Mouse (Mus musculus): ENCODE data around the gene Tmod1. TPM values are rescaled to one million over a fixed set of nuclear protein-coding genes. Genes with fewer than 3 reads are reported as not detected.

Gene Tmod1
- polyA plus RNA-seq, 1 experiment from 2014 or later: 220 TPM

DNA sequence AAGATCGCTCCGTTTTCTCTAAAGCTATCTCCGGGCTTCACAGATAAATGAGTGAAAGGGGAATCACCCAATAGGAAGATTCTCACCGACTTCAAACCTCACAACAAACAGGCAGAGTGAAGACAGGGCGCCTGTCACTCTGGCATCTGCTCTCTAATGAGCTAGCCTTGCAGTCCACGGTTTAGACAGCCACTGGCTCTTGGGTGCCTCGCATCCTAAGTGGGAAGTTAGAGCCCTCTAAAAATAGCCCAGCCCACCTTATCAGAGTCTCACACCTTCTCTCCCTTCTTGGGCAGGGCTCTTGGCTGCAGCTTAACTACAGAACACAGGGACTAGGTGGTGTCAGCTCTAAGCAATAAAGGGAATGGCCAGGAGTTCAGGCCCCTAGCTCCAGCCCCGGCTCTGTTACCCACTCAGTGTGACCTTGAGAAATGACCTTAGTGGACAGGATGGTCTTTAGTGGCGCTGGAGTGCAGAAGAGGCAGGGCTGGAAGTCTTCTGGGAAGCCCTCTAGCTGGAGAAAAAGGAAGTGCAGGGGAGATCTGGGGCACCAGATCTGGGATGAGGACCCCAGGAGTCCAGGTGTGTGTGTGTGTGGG, 2.0 kb downstream of the Tmod1 start:
- H3K9me3 ChIP-seq (ENCODE audit: control insufficient read depth, low read length): no peaks in the 10 kb centered on the region
- peaks cover 32 to 45% of the 10 kb centered on the region in 2 experiments for H3K4me1 ChIP-seq (ENCODE audit: control insufficient read depth in 2 of 2, insufficient read depth in 2 of 2, low read length in 2 of 2)
- peak overlapping the region; percentile 99 for H3K9ac ChIP-seq (ENCODE audit: low read length)
- peak overlapping the region; percentile 92 to 99 for H3K27ac ChIP-seq (replicated peaks in 1 of 2; ENCODE audit: control insufficient read depth in 1 of 2, insufficient read depth in 1 of 2, low read depth in 2 of 2, low read length in 2 of 2)
- peak overlapping the region; percentile 53 to 87 for H3K4me3 ChIP-seq (ENCODE audit: control insufficient read depth in 1 of 2, insufficient read depth in 1 of 2, low read depth in 1 of 2, low read length in 2 of 2)
- peaks cover 4% of the 10 kb centered on the region; the same call in 1 of the 2 replicates for H3K36me3 ChIP-seq (ENCODE audit: control insufficient read depth, insufficient read depth, low read length)
- no peaks in the 10 kb centered on the region for H3K27me3 ChIP-seq (ENCODE audit: control insufficient read depth, insufficient read depth, low read length)
- WGBS: 4% methylated on average over 9 of the region's 9 CpGs
- ATAC-seq (ENCODE audit: insufficient number of reproducible peaks, insufficient read depth, low FRiP score, low read depth): peak; percentile 65
- peak overlapping the region; percentile 77 for H3K4me2 ChIP-seq (ENCODE audit: low read length)

DNA sequence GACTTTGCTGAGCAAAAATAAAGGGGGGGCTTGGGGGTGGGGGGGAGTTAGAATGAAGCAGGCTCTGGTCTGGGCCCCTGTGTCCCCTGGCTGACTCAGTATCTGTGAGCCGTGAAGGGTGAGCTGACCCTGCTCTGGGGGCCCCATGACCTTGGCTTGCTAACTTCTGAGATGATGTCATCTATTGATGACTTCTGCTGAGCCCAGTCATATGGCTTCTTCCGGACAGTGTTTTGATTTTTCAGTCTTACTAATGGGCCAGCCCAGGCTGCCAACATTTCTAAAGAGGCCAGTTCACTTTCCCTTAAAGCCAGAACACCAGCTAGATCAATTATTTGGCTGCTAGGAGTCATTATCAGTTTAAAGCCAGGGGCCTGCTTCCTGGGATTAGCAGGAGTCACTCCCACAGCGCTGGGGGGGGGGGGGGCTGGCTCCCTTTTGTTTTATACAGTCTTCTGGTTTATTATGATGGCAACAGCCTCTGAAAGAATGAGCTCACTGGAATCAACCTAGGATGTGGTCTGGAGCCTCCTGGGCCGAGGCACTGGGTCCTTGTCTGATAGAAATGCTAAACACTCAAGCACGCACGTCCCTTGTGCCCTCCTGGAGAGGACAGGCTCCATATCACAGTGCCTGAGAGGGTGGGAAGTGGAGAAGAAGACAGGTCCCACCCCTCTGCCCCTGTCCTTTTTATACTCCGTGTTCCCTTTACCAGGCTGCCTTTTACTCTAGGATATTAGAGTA, 3.2 kb downstream of the Tmod1 start:
- Histone ChIP-seq H3K27ac (replicated peaks in 1 of 2; ENCODE audit: control insufficient read depth in 1 of 2, insufficient read depth in 1 of 2, low read depth in 2 of 2, low read length in 2 of 2) (peak overlapping the region; percentile 92 to 99), H3K4me3 (ENCODE audit: control insufficient read depth in 1 of 2, insufficient read depth in 1 of 2, low read depth in 1 of 2, low read length in 2 of 2) (peak overlapping the region; percentile 53 to 87), H3K4me1 (ENCODE audit: control insufficient read depth in 2 of 2, insufficient read depth in 2 of 2, low read length in 2 of 2) (peaks cover 32 to 55% of the 10 kb centered on the region in 2 experiments), H3K36me3 (ENCODE audit: control insufficient read depth, insufficient read depth, low read length) (peaks cover 15% of the 10 kb centered on the region), H3K9ac (ENCODE audit: low read length) (peak overlapping the region; percentile 99), H3K9me3 (ENCODE audit: control insufficient read depth, low read length) (no peaks in the 10 kb centered on the region), H3K27me3 (ENCODE audit: control insufficient read depth, insufficient read depth, low read length) (no peaks in the 10 kb centered on the region), H3K4me2 (ENCODE audit: low read length) (peak overlapping the region; percentile 77)
- WGBS: 2% methylated on average over 7 of the region's 7 CpGs
- ATAC-seq (ENCODE audit: insufficient number of reproducible peaks, insufficient read depth, low FRiP score, low read depth): peak; percentile 22; the same call in 1 of the 2 replicates

DNA sequence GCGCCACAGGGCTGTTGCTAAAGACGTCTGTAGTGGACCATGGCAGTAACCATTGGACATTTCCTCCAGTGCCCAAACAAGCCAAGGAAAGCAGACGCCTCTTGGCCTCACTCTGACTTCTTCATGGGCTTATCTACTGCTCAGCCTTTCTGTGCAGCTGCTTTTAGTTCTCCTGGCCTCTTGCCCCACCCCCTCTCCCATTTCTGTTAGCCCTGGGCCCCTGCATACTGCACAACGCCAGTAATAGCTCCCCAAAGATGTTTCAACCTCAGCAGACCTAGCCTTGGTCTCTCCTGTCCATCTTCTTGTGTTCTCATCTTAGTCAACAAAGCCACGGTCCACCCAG, 3.7 kb downstream of the Tmod1 start:
- H3K9me3 ChIP-seq (ENCODE audit: control insufficient read depth, low read length): no peaks in the 10 kb centered on the region
- H3K27me3 ChIP-seq (ENCODE audit: control insufficient read depth, insufficient read depth, low read length): no peaks in the 10 kb centered on the region
- peaks cover 15% of the 10 kb centered on the region for H3K36me3 ChIP-seq (ENCODE audit: control insufficient read depth, insufficient read depth, low read length)
- H3K4me1 ChIP-seq (ENCODE audit: control insufficient read depth in 2 of 2, insufficient read depth in 2 of 2, low read length in 2 of 2): peaks cover 36 to 60% of the 10 kb centered on the region in 2 experiments
- 8% methylated on average over 5 of the region's 5 CpGs for WGBS
- peak overlapping the region; percentile 92 to 99 for H3K27ac ChIP-seq (replicated peaks in 1 of 2; ENCODE audit: control insufficient read depth in 1 of 2, insufficient read depth in 1 of 2, low read depth in 2 of 2, low read length in 2 of 2)
- peak overlapping the region; percentile 99 for H3K9ac ChIP-seq (ENCODE audit: low read length)
- H3K4me2 ChIP-seq (ENCODE audit: low read length): peak overlapping the region; percentile 77
- no peak for ATAC-seq (ENCODE audit: insufficient number of reproducible peaks, insufficient read depth, low FRiP score, low read depth)
- H3K4me3 ChIP-seq (ENCODE audit: control insufficient read depth in 1 of 2, insufficient read depth in 1 of 2, low read depth in 1 of 2, low read length in 2 of 2): peak overlapping the region; percentile 13 to 87; a peak in 3 of 4 replicates

DNA sequence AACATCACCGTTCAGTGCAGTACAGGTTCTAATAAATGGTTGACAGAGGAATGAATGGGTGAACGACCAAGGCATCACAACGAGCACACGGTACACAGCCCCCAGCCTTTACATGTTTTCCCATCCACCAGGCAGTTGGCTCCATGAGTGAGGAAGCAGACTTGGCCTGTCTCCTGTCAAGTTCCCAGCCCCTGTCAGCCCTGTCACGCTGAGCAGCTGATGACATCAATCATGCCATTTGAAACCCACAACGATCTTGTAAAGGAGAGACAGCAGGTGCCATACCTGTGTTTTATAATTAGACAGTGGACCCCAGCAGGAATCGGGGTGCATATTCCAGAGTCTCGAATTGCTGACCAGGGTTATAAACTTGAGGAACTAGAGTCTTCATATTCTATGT, 4.6 kb downstream of the Tmod1 start:
- peak overlapping the region in 1 of 2 experiments; percentile 87; a peak in 2 of 4 replicates for H3K4me3 ChIP-seq (ENCODE audit: control insufficient read depth in 1 of 2, insufficient read depth in 1 of 2, low read depth in 1 of 2, low read length in 2 of 2)
- H3K27ac ChIP-seq (replicated peaks in 1 of 2; ENCODE audit: control insufficient read depth in 1 of 2, insufficient read depth in 1 of 2, low read depth in 2 of 2, low read length in 2 of 2): peak overlapping the region; percentile 92 to 99; a peak in 3 of 4 replicates
- H3K36me3 ChIP-seq (ENCODE audit: control insufficient read depth, insufficient read depth, low read length): peaks cover 18% of the 10 kb centered on the region
- peak overlapping the region; percentile 99 for H3K9ac ChIP-seq (ENCODE audit: low read length)
- H3K27me3 ChIP-seq (ENCODE audit: control insufficient read depth, insufficient read depth, low read length): no peaks in the 10 kb centered on the region
- peak overlapping the region; percentile 77 for H3K4me2 ChIP-seq (ENCODE audit: low read length)
- peaks cover 41 to 66% of the 10 kb centered on the region in 2 experiments for H3K4me1 ChIP-seq (ENCODE audit: control insufficient read depth in 2 of 2, insufficient read depth in 2 of 2, low read length in 2 of 2)
- no peak for ATAC-seq (ENCODE audit: insufficient number of reproducible peaks, insufficient read depth, low FRiP score, low read depth)
- H3K9me3 ChIP-seq (ENCODE audit: control insufficient read depth, low read length): no peaks in the 10 kb centered on the region
- WGBS: 26% methylated on average over 8 of the region's 8 CpGs

DNA sequence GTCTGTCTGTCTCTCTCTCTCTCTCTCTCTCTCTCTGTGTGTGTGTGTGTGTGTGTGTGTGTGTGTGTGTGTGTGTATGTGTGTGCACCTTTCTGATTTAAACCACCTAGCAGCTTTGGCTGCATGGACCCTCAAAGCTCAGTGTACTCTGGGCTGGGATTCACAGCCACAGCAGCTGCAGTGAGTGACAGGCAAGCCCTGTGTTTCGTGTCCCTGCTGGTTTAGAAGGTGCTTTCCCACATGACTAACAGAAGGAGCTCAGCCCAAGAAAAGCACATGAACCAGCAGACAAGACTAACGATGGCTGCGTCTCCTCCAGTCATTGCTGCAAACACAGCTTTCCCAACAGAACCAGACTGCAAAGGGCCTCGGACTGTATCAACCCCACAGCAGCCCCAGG, 9.2 kb downstream of the Tmod1 start:
- no peak overlapping the region for H3K4me2 ChIP-seq (ENCODE audit: low read length)
- no peak overlapping the region for H3K9ac ChIP-seq (ENCODE audit: low read length)
- ATAC-seq (ENCODE audit: insufficient number of reproducible peaks, insufficient read depth, low FRiP score, low read depth): no peak
- no peak overlapping the region for H3K4me3 ChIP-seq (ENCODE audit: control insufficient read depth in 1 of 2, insufficient read depth in 1 of 2, low read depth in 1 of 2, low read length in 2 of 2)
- 0 out of 4 replicates have a peak overlapping the region, but pooled peaks have one; percentile 21 to 33 for H3K27ac ChIP-seq (replicated peaks in 1 of 2; ENCODE audit: control insufficient read depth in 1 of 2, insufficient read depth in 1 of 2, low read depth in 2 of 2, low read length in 2 of 2)
- WGBS: 47% methylated on average over 4 of the region's 4 CpGs
- no peaks in the 10 kb centered on the region for H3K9me3 ChIP-seq (ENCODE audit: control insufficient read depth, low read length)
- peaks cover 50% of the 10 kb centered on the region for H3K36me3 ChIP-seq (ENCODE audit: control insufficient read depth, insufficient read depth, low read length)
- no peaks in the 10 kb centered on the region for H3K27me3 ChIP-seq (ENCODE audit: control insufficient read depth, insufficient read depth, low read length)
- peaks cover 25 to 49% of the 10 kb centered on the region in 2 experiments for H3K4me1 ChIP-seq (ENCODE audit: control insufficient read depth in 2 of 2, insufficient read depth in 2 of 2, low read length in 2 of 2)

DNA sequence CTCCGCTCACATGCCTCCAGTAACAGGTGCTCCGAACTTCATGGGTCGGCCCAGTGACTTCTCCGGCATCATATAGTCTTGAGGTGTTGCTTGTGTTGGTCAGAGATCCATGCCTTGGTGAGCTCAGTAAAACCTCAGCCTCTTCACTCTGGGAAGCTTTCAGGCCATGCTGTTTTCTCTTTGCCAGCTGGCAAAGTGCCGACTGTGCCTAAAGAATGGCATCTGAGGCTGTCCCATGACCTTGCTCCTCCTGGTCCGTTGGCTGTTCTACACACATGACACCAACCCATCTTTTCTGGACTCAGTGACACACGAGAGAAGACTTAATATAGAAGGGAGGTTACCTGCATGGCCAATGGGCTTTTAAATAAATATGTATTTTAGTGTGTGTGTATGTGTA, 9.7 kb downstream of the Tmod1 start:
- Histone ChIP-seq H3K4me3 (ENCODE audit: control insufficient read depth in 1 of 2, insufficient read depth in 1 of 2, low read depth in 1 of 2, low read length in 2 of 2) (no peak overlapping the region), H3K27me3 (ENCODE audit: control insufficient read depth, insufficient read depth, low read length) (no peaks in the 10 kb centered on the region), H3K4me2 (ENCODE audit: low read length) (no peak overlapping the region), H3K27ac (replicated peaks in 1 of 2; ENCODE audit: control insufficient read depth in 1 of 2, insufficient read depth in 1 of 2, low read depth in 2 of 2, low read length in 2 of 2) (0 out of 4 replicates have a peak overlapping the region, but pooled peaks of 1 of the 2 experiments have one; percentile 33), H3K9me3 (ENCODE audit: control insufficient read depth, low read length) (no peaks in the 10 kb centered on the region), H3K9ac (ENCODE audit: low read length) (no peak overlapping the region), H3K4me1 (ENCODE audit: control insufficient read depth in 2 of 2, insufficient read depth in 2 of 2, low read length in 2 of 2) (peaks cover 23 to 49% of the 10 kb centered on the region in 2 experiments), H3K36me3 (ENCODE audit: control insufficient read depth, insufficient read depth, low read length) (peaks cover 50% of the 10 kb centered on the region)
- WGBS: 75% methylated on average over 7 of the region's 7 CpGs
- no peak for ATAC-seq (ENCODE audit: insufficient number of reproducible peaks, insufficient read depth, low FRiP score, low read depth)

DNA sequence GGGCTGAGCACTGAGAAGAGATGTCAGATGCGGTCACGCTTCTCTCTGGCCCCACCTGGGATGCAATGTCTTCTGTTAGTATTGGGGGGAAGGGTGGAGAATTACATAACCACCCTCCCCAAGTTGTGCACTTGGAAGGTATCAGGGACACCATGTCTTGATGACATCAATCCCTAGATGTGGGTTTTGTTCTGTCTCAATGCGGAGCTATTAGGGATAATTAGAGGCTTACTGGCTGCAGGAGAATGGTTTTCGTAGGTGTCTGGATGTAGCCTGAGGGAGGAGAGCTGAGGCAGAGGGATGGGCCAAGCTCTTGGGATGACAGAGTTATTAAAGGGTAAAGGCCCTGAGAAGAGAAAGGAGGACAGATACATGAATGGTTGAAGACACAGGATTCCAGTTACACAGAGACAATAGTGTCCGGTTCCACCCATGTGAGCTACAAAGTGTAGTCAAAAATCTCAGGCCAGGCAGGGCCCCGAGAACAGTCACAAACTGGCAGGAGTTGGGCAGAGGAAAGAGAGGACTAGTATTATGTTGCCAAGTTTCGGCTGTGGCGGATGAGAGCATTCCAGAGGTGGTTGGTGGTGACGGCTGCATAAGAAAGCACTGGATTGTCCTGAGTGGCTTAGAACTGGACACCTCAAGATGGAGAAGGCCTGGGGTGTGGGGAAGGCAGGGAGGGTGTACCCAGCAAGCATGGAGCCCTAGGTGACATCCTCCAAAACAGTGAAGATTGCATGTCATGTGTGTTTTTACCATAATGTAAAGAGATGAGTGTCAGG, 14.8 kb downstream of the Tmod1 start:
- 0 out of 2 replicates have a peak, but pooled peaks cover 2% of the 10 kb centered on the region for H3K9me3 ChIP-seq (ENCODE audit: control insufficient read depth, low read length)
- H3K4me1 ChIP-seq (ENCODE audit: control insufficient read depth in 2 of 2, insufficient read depth in 2 of 2, low read length in 2 of 2): peaks cover 9 to 36% of the 10 kb centered on the region in 2 experiments
- peaks cover 62% of the 10 kb centered on the region for H3K36me3 ChIP-seq (ENCODE audit: control insufficient read depth, insufficient read depth, low read length)
- 64% methylated on average over 9 of the region's 9 CpGs for WGBS
- no peak for ATAC-seq (ENCODE audit: insufficient number of reproducible peaks, insufficient read depth, low FRiP score, low read depth)
- H3K27me3 ChIP-seq (ENCODE audit: control insufficient read depth, insufficient read depth, low read length): no peaks in the 10 kb centered on the region
- H3K27ac ChIP-seq (replicated peaks in 1 of 2; ENCODE audit: control insufficient read depth in 1 of 2, insufficient read depth in 1 of 2, low read depth in 2 of 2, low read length in 2 of 2): peak overlapping the region in 1 of 2 experiments; percentile 39; a peak in 3 of 4 replicates
- no peak overlapping the region for H3K4me2 ChIP-seq (ENCODE audit: low read length)
- H3K4me3 ChIP-seq (ENCODE audit: control insufficient read depth in 1 of 2, insufficient read depth in 1 of 2, low read depth in 1 of 2, low read length in 2 of 2): no peak overlapping the region
- H3K9ac ChIP-seq (ENCODE audit: low read length): no peak overlapping the region

Measured in heart, embryonic 14.5 days (tissue).